Mouse (Mus musculus) lung, postnatal 0 days (tissue): Measurements from ENCODE around the gene Rufy1. TPM values are rescaled to one million over a fixed set of nuclear protein-coding genes. Genes with fewer than 3 reads are reported as not detected.

Source experiments
- ATAC-seq: fragments of 200-750 bp; cut with Nextera tagmentation; 2 replicates; pipeline ENCODE4 v1.8.0; 2017; ENCODE audit warnings: moderate library complexity
- DNase-seq: peaks from one replicate; pipeline ENCODE4 v3.0.0-alpha.2; 2016; ENCODE audit warnings: low spot score
- H3K27ac ChIP-seq: fragments of 300-500 bp; sonication (generic); 2 replicates; pipeline ENCODE4 v1.5.1; 2014; ENCODE audit warnings: antibody characterized with exemption, mild to moderate bottlenecking, low read length, mixed read lengths
- H3K27me3 ChIP-seq: fragments of 300-500 bp; sonication (generic); replicated peaks from 2 replicates; pipeline ENCODE4 v1.6.1; 2014; ENCODE audit warnings: low read length, mixed read lengths; ENCODE audit not compliant: insufficient read depth
- H3K36me3 ChIP-seq: fragments of 300-500 bp; sonication (generic); 2 replicates; pipeline ENCODE4 v1.6.1; 2014; ENCODE audit warnings: low read length, mixed read lengths; ENCODE audit not compliant: insufficient read depth
- H3K4me1 ChIP-seq: fragments of 300-500 bp; sonication (generic); 2 replicates; pipeline ENCODE4 v1.6.1; 2014; ENCODE audit warnings: antibody characterized with exemption, low read depth, low read length, mixed read lengths; ENCODE audit not compliant: insufficient read depth
- H3K4me2 ChIP-seq: fragments of 300-500 bp; sonication (generic); replicated peaks from 2 replicates; pipeline ENCODE4 v1.6.1; 2014; ENCODE audit warnings: low read depth, mild to moderate bottlenecking, low read length, moderate library complexity, mixed read lengths
- H3K4me3 ChIP-seq: fragments of 300-500 bp; sonication (generic); 2 replicates; pipeline ENCODE4 v1.5.1; 2014; ENCODE audit warnings: low read depth, low read length
- H3K9ac ChIP-seq: fragments of 300-500 bp; sonication (generic); replicated peaks from 2 replicates; pipeline ENCODE4 v1.6.1; 2014; ENCODE audit warnings: low read depth, mild to moderate bottlenecking
- H3K9me3 ChIP-seq: fragments of 300-500 bp; sonication (generic); 2 replicates; pipeline ENCODE4 v1.6.1; 2016; ENCODE audit warnings: low read length, mixed read lengths
- CTCF ChIP-seq: IDR thresholded peaks from 2 replicates; pipeline ENCODE4 v1.5.1; 2016; ENCODE audit warnings: antibody characterized with exemption, mild to moderate bottlenecking
- EP300 ChIP-seq: IDR thresholded peaks from 2 replicates; pipeline ENCODE4 v1.6.1; 2016; ENCODE audit warnings: antibody characterized with exemption, mild to moderate bottlenecking, control low read depth
- WGBS: fragments of 180-500 bp; shearing (Covaris S2); extraction: QIAGEN DNeasy Blood & Tissue Kit; methylation state at CpG from one replicate; pipeline ENCODE4 v1.1.7; 2014; 5-methylcytosine and 5-hydroxymethylcytosine counted together
- polyA plus RNA-seq: library from polyadenylated mRNA; unstranded; fragments of >200 nt; fragmentation: Nextera tagmentation; extraction: Ambion mirVana; gene quantifications from 2 replicates; pipeline ENCODE4 v1.2.1, GENCODE M21; 2015

The Rufy1 gene
- polyA plus RNA-seq, 1 experiment from 2014 or later: 19.8 TPM

- Histone ChIP-seq H3K9ac (no peak overlapping the region), H3K27ac (no peak overlapping the region), H3K4me2 (no peak overlapping the region), H3K4me3 (no peak overlapping the region), H3K4me1 (no peaks in the 10 kb centered on the region), H3K27me3 (no peaks in the 10 kb centered on the region), H3K9me3 (no peaks in the 10 kb centered on the region), H3K36me3 (peaks cover 29% of the 10 kb centered on the region; the same call in 1 of the 2 replicates)
- TF ChIP-seq CTCF (no peak), EP300 (no peak)
- no peak for ATAC-seq
- no peak for DNase-seq
- WGBS: 95% methylated on average over 3 of the region's 3 CpGs
Observed at GRCm38 (mm10) chr11:50388217-50388929, 42.6 kb downstream of the Rufy1 start.

DNA sequence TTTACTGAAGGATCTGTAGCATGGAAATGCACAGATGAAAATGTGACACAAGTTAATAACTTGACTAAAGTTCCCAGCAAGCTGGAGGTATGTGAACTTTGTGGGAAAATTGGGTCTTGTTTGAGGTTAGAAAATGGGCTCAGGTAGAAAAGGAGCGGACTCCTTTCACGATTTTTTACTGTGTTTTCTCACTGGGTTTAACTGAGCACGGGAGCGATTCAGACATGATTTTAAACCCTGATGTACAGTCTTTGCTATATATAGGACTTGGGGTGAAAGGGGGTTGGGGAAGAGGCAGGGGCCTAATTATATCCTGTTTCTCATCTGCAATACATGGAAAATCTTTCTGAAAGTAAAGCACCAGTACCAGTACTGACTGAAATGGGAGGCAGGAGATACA, 43.2 kb downstream of the Rufy1 start:
- Histone ChIP-seq H3K36me3 (peaks cover 35% of the 10 kb centered on the region; the same call in 1 of the 2 replicates), H3K4me2 (no peak overlapping the region), H3K9me3 (no peaks in the 10 kb centered on the region), H3K9ac (no peak overlapping the region), H3K4me3 (no peak overlapping the region), H3K27ac (no peak overlapping the region), H3K4me1 (no peaks in the 10 kb centered on the region), H3K27me3 (no peaks in the 10 kb centered on the region)
- no peak for ATAC-seq
- TF ChIP-seq CTCF: no peak
- 81% methylated on average over 4 of the region's 4 CpGs for WGBS
- DNase-seq: no peak

GRCm38 (mm10) chr11:50387167-50387679, 43.7 kb downstream of the Rufy1 start:
- ATAC-seq (no peak), DNase-seq (no peak)
- no peaks in the 10 kb centered on the region for H3K9me3 ChIP-seq
- peaks cover 38% of the 10 kb centered on the region; the same call in 1 of the 2 replicates for H3K36me3 ChIP-seq
- H3K4me3 ChIP-seq: no peak overlapping the region
- H3K9ac ChIP-seq: no peak overlapping the region
- H3K27me3 ChIP-seq: no peaks in the 10 kb centered on the region
- no peak overlapping the region for H3K4me2 ChIP-seq
- WGBS: 76% methylated on average over 3 of the region's 3 CpGs
- TF ChIP-seq CTCF: no peak
- TF ChIP-seq EP300: no peak
- H3K27ac ChIP-seq: no peak overlapping the region
- H3K4me1 ChIP-seq: no peaks in the 10 kb centered on the region

DNA sequence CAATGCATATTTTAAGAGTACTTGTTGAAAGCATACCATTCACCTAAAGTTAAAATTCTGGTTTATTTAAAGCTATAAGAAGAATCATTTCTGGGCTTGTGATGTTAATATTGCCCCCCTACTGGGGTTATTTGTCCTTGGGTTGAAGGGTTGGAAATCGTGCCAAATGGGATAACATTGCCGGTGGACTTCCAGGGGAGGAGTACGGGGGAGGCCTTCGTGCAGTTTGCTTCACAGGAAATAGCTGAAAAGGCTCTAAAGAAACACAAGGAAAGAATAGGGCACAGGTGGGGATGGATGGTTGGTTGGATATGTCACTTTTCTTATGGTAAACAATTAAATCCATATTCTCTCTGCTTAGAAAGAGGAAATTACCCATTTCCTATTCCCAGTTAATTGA, 49.6 kb downstream of the Rufy1 start:
- peaks cover 16% of the 10 kb centered on the region; the same call in 1 of the 2 replicates for H3K36me3 ChIP-seq
- H3K4me3 ChIP-seq: no peak overlapping the region
- no peak overlapping the region for H3K9ac ChIP-seq
- DNase-seq (no peak), ATAC-seq (no peak)
- H3K4me2 ChIP-seq: peak overlapping the region; percentile 29; the same call in 1 of the 2 replicates
- WGBS: 12% methylated on average over 4 of the region's 4 CpGs
- H3K27me3 ChIP-seq: no peaks in the 10 kb centered on the region
- H3K4me1 ChIP-seq: peaks cover 4% of the 10 kb centered on the region; the same call in 1 of the 2 replicates
- TF ChIP-seq EP300: no peak
- TF ChIP-seq CTCF: no peak
- no peak overlapping the region for H3K27ac ChIP-seq
- no peaks in the 10 kb centered on the region for H3K9me3 ChIP-seq

GRCm38 (mm10) chr11:50379023-50379752, 51.7 kb downstream of the Rufy1 start:
- Histone ChIP-seq H3K36me3 (peaks cover 9% of the 10 kb centered on the region; the same call in 1 of the 2 replicates), H3K9ac (peak overlapping the region; percentile 94; the same call in 1 of the 2 replicates), H3K4me1 (peaks cover 4% of the 10 kb centered on the region; the same call in 1 of the 2 replicates), H3K4me2 (peak overlapping the region; percentile 74), H3K27ac (no peak overlapping the region), H3K4me3 (peak overlapping the region; percentile 70), H3K27me3 (no peaks in the 10 kb centered on the region), H3K9me3 (no peaks in the 10 kb centered on the region)
- WGBS: 40% methylated on average over 12 of the region's 12 CpGs
- DNase-seq: no peak
- no peak for ATAC-seq
- TF ChIP-seq EP300 (no peak), CTCF (no peak)
